Mouse (Mus musculus) MEL (cell line): ENCODE measurements around the gene Tubg2.
A peak's percentile ranks its signal among the peaks of the same experiment; 100 is the strongest.

Experiments
- CTCF ChIP-seq, 3 experiments: IDR thresholded peaks in 2 of 3; conservative IDR thresholded peaks in 1 of 3; 2 replicates each; pipeline ENCODE4 v1.5.1; 2011 to 2012; ENCODE audit warnings: low read length in 3 of 3, low read depth in 2 of 3, mild to moderate bottlenecking in 2 of 3, improper control_type of control experiment in 1 of 3, inconsistent platforms in 1 of 3, mixed read lengths in 1 of 3, moderate library complexity in 1 of 3; ENCODE audit not compliant: control insufficient read depth in 1 of 3, insufficient read depth in 1 of 3, poor library complexity in 1 of 3, severe bottlenecking in 1 of 3
- EP300 ChIP-seq, 2 experiments: IDR thresholded peaks; 2 replicates each; pipeline ENCODE4 v1.6.1; 2011; ENCODE audit warnings: improper control_type of control experiment in 2 of 2, low read length in 2 of 2, low read depth in 1 of 2, mild to moderate bottlenecking in 1 of 2
- MAFK ChIP-seq: IDR thresholded peaks from 2 replicates; pipeline ENCODE4 v1.6.1; 2011; ENCODE audit warnings: low read depth, mild to moderate bottlenecking, low read length, improper control_type of control experiment, borderline replicate concordance
- RCOR1 ChIP-seq: IDR thresholded peaks from 2 replicates; pipeline ENCODE4 v1.6.1; 2012; ENCODE audit warnings: low read depth, mild to moderate bottlenecking, inconsistent platforms, low read length, improper control_type of control experiment
- TCF12 ChIP-seq: IDR thresholded peaks from 2 replicates; pipeline ENCODE4 v1.6.1; 2014; ENCODE audit warnings: low read depth, mild to moderate bottlenecking, inconsistent platforms, low read length, improper control_type of control experiment, moderate library complexity
- USF1 ChIP-seq: IDR thresholded peaks from 2 replicates; pipeline ENCODE4 v1.6.1; 2014; ENCODE audit warnings: low read depth, mild to moderate bottlenecking, inconsistent platforms, low read length, improper control_type of control experiment, moderate library complexity

DNA sequence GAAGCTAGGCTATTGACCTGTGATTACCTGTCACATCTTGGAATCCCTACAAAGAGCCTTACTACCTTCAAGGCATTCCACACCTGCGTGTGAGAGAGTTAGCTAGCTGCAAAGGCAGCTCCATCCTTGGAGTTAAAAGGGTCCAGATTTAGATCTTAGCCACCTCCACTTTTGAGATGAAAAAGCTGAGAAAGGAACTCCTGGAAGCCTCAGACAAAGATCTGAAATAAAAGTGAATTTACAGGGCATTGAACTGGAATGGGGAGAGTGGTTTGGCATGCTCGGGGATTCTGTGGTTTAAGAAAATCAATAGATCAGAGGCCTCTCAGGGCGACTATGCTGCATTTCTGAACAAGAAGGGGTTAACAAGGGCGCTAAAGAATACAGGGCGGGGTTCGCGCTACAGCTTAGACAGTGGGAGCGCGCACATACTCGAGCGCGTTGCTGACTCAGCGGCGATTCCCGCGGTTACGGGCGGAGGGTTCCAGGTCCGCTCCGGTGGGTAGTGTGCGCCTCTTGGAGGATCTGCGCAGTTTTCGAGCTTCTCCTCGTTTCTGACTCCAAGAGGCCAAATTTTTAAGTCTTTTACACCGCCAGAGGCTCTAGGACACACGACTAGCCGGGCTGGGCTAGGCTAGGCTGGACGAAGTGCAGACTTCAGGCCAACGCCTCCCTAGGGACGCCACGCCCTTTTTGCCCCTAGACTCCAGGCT lies 16.2 kb downstream of the Tubg2 start:
- TF ChIP-seq RCOR1 (peak; percentile 28), CTCF (IDR thresholded peaks at IDR 0.05 in 2 of 3, conservative IDR thresholded peaks at IDR 0.05 in 1 of 3; ENCODE audit: control insufficient read depth in 1 of 3, insufficient read depth in 1 of 3, low read depth in 2 of 3, low read length in 3 of 3, poor library complexity in 1 of 3, severe bottlenecking in 1 of 3) (no peak), EP300 (IDR thresholded peaks at IDR 0.05; ENCODE audit: low read depth in 1 of 2, low read length in 2 of 2) (0 out of 4 replicates have a peak, but pooled peaks of 1 of the 2 experiments have one; percentile 4), MAFK (peak; percentile 97), TCF12 (0 out of 2 replicates have a peak, but pooled peaks have one; percentile 4), USF1 (no peak)
